Mouse (Mus musculus) embryonic facial prominence, embryonic 14.5 days (tissue): ENCODE measurements around the gene Elf1. TPM values are rescaled to one million over a fixed set of nuclear protein-coding genes. Genes with fewer than 3 reads are reported as not detected.
A peak's percentile ranks its signal among the peaks of the same experiment; 100 is the strongest.

ENCODE experiments used
- ATAC-seq: fragments of 200-750 bp; cut with Nextera tagmentation; 2 replicates; pipeline ENCODE4 v1.8.0; 2017; ENCODE audit warnings: low read depth, moderate number of reproducible peaks, moderate TSS enrichment
- DNase-seq: peaks from one replicate; pipeline ENCODE4 v3.0.0-alpha.2; 2015; ENCODE audit warnings: low spot score
- H3K27ac ChIP-seq: fragments of 300-500 bp; sonication (generic); replicated peaks from 2 replicates; pipeline ENCODE4 v1.5.1; 2014; ENCODE audit warnings: low read depth, mild to moderate bottlenecking, low read length, moderate library complexity
- H3K27me3 ChIP-seq: fragments of 300-500 bp; sonication (generic); replicated peaks from 2 replicates; pipeline ENCODE4 v1.6.1; 2014; ENCODE audit warnings: low read length; ENCODE audit not compliant: control insufficient read depth, insufficient read depth
- H3K36me3 ChIP-seq: fragments of 300-500 bp; sonication (generic); 2 replicates; pipeline ENCODE4 v1.6.1; 2014; ENCODE audit warnings: low read length, mixed read lengths; ENCODE audit not compliant: control insufficient read depth, insufficient read depth
- H3K4me1 ChIP-seq: fragments of 300-500 bp; sonication (generic); 2 replicates; pipeline ENCODE4 v1.6.1; 2014; ENCODE audit warnings: antibody characterized with exemption, low read length; ENCODE audit not compliant: control insufficient read depth, insufficient read depth
- H3K4me2 ChIP-seq: fragments of 300-500 bp; sonication (generic); 2 replicates; pipeline ENCODE4 v1.6.1; 2014; ENCODE audit warnings: low read depth, mild to moderate bottlenecking, low read length, moderate library complexity, mixed read lengths
- H3K4me3 ChIP-seq: fragments of 300-500 bp; sonication (generic); 2 replicates; pipeline ENCODE4 v1.5.1; 2014; ENCODE audit warnings: low read depth, mild to moderate bottlenecking, low read length
- H3K9ac ChIP-seq: fragments of 300-500 bp; sonication (generic); 2 replicates; pipeline ENCODE4 v1.6.1; 2014; ENCODE audit warnings: low read depth, mild to moderate bottlenecking, low read length, moderate library complexity, mixed read lengths
- H3K9me3 ChIP-seq: fragments of 300-500 bp; sonication (generic); 2 replicates; pipeline ENCODE4 v1.6.1; 2016; ENCODE audit warnings: low read length; ENCODE audit not compliant: control insufficient read depth
- WGBS: fragments of 180-500 bp; shearing (Covaris S2); extraction: QIAGEN DNeasy Blood & Tissue Kit; methylation state at CpG from one replicate; pipeline ENCODE4 v1.1.7; 2014; 5-methylcytosine and 5-hydroxymethylcytosine counted together
- polyA plus RNA-seq: library from polyadenylated mRNA; unstranded; fragments of >200 nt; fragmentation: Nextera tagmentation; extraction: Ambion mirVana; gene quantifications from 2 replicates; pipeline ENCODE4 v1.2.1, GENCODE M21; 2014

The Elf1 gene
- polyA plus RNA-seq, 1 experiment from 2014 or later = 12.7 TPM

DNA sequence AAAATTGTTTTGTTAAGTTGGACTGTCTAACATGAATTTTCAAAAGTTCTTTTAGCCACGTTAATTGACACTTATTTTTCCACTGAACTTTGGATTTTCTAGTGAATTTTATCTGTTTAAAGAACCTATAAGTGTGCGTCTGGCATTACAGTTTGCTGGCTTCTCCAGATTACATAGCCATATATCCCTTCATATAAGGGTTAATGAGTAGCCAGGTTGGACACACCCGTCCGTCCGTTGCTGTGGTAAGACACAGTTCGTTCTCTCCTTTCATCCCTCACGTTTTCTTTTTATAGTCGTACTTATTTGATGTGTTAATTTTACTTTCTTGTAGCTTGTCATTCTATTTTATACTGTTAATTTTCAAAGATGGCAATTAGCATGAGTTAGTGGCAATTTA is 34.1 kb downstream of the Elf1 start:
- no peaks in the 10 kb centered on the region for H3K27me3 ChIP-seq
- H3K9me3 ChIP-seq = no peaks in the 10 kb centered on the region
- 79% methylated on average over 8 of the region's 8 CpGs for WGBS
- no peak overlapping the region for H3K4me2 ChIP-seq
- H3K4me3 ChIP-seq = no peak overlapping the region
- peaks cover 7% of the 10 kb centered on the region; the same call in 1 of the 2 replicates for H3K4me1 ChIP-seq
- H3K27ac ChIP-seq = 0 out of 2 replicates have a peak overlapping the region, but pooled peaks have one; percentile 21
- no peaks in the 10 kb centered on the region for H3K36me3 ChIP-seq
- ATAC-seq (no peak), DNase-seq (no peak)
- H3K9ac ChIP-seq = no peak overlapping the region

DNA sequence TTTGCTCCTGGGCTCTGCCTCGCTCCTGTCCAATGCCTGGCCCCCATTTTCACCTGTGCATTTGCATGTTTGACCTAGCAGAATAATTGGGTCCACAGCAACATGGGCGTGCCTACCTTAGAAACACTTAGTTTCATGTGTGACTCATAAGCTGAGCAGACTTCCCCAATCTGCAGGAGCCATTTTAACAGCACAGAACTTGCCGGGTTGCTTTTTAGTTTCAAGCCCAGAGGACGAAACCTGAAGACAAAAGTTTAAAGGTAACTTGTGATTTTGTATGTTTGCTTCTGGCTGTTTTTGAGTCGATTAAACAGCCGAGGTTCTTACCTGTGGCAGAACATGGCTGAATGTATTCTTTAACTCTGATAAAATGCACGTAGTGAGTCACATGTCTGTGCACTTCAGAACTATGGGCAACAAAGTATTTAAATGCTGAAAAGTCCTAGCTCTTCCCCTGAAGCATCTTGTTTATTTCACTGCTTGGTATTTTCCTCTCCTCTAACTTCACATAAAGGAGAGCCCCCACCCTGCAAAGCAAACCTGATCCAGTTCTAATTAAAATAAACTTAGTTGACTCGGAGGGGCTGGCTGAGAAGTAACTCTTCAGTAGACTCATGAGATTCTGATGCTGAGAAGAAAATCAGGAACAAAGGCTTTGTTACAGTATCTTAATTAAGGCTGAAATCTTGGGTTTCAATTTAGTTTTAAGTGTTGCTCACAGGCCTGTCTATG is 34.7 kb downstream of the Elf1 start:
- Histone ChIP-seq H3K36me3 (no peaks in the 10 kb centered on the region), H3K9me3 (no peaks in the 10 kb centered on the region), H3K9ac (peak overlapping the region; percentile 35; the same call in 1 of the 2 replicates), H3K27ac (peak overlapping the region; percentile 56), H3K4me1 (0 out of 2 replicates have a peak, but pooled peaks cover 2% of the 10 kb centered on the region), H3K27me3 (no peaks in the 10 kb centered on the region), H3K4me2 (peak overlapping the region; percentile 30; the same call in 1 of the 2 replicates), H3K4me3 (peak overlapping the region; percentile 16; the same call in 1 of the 2 replicates)
- peak; percentile 71 for DNase-seq
- WGBS = 66% methylated on average over 8 of the region's 8 CpGs
- peak; percentile 53; the same call in 1 of the 2 replicates for ATAC-seq

DNA sequence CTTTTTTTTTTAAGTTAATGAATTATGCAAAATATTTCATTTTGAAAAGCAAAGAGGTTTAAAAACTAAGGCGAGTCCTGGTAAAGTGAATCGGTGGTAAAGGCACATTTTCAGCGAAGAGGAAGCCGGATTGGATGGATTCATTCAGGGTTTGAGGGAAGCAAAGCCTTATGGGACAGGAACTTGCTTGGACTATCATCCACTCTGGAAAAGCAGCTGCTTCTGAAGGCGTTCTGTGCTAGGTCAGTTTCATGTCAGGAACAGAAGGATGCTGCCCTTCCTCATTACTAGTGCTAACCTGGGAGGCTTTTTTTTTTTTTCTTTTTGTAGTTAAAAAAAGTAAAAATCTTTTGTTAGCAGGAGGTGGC is 35.2 kb downstream of the Elf1 start:
- no peaks in the 10 kb centered on the region for H3K27me3 ChIP-seq
- no peaks in the 10 kb centered on the region for H3K9me3 ChIP-seq
- H3K27ac ChIP-seq = no peak overlapping the region
- DNase-seq = no peak
- no peak overlapping the region for H3K9ac ChIP-seq
- no peaks in the 10 kb centered on the region for H3K36me3 ChIP-seq
- no peak for ATAC-seq
- no peak overlapping the region for H3K4me3 ChIP-seq
- no peaks in the 10 kb centered on the region for H3K4me1 ChIP-seq
- 79% methylated on average over 5 of the region's 5 CpGs for WGBS
- H3K4me2 ChIP-seq = peak overlapping the region; percentile 10; the same call in 1 of the 2 replicates

DNA sequence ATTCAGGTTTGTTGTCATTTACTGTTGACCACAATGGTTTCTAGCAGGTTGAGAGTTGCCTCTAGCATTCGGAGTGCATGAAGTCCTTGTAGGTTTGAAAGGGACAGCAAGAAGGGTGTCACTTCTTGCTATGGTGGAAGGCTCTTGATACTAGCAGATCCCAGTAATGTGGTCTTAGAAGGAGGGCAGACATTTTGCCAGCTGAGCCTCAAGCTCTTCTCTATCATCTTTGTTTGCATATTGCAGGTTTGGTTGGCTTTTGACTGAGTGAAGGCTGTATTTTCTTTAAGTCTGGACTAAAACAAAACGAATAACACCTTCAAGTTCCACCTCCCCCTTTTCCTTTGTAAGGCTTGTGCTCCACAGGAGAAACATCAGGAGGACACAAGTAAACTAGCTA is 35.8 kb downstream of the Elf1 start:
- Histone ChIP-seq H3K27me3 (no peaks in the 10 kb centered on the region), H3K9ac (no peak overlapping the region), H3K9me3 (no peaks in the 10 kb centered on the region), H3K4me2 (peak overlapping the region; percentile 10; the same call in 1 of the 2 replicates), H3K27ac (no peak overlapping the region), H3K4me1 (no peaks in the 10 kb centered on the region), H3K4me3 (no peak overlapping the region), H3K36me3 (no peaks in the 10 kb centered on the region)
- WGBS = 89% methylated on average over 2 of the region's 2 CpGs
- ATAC-seq = no peak
- no peak for DNase-seq

DNA sequence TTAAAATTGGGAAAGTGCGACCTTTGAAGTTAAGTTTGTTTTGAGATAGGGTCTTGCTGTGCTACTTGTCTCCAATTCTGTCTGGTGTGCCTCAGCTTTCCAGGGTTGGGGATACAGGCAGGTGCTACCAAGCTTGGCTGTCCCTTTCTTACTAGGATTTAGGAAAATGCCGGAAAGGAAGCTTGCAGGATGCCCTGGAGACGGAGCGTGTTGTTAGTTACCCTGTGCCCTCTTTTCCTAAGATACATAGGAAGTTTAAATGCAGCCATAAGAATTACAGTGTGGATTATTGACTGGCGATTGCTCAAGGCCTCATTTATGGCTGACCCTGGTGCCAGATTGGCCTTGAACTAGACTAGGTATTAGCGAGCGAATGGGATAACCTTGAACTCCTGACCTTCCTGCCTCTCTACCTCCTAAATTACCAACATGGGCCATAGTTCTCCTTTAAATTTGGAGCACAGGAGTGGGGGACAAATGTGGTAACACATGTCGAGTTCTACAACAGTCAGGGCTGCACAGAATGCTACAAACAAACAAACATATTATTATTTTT is 36.3 kb downstream of the Elf1 start:
- H3K4me3 ChIP-seq = no peak overlapping the region
- WGBS = 81% methylated on average over 8 of the region's 8 CpGs
- no peak overlapping the region for H3K9ac ChIP-seq
- ATAC-seq = no peak
- DNase-seq = no peak
- peak overlapping the region; percentile 10; the same call in 1 of the 2 replicates for H3K4me2 ChIP-seq
- H3K36me3 ChIP-seq = no peaks in the 10 kb centered on the region
- H3K9me3 ChIP-seq = no peaks in the 10 kb centered on the region
- no peaks in the 10 kb centered on the region for H3K27me3 ChIP-seq
- no peaks in the 10 kb centered on the region for H3K4me1 ChIP-seq
- H3K27ac ChIP-seq = no peak overlapping the region

DNA sequence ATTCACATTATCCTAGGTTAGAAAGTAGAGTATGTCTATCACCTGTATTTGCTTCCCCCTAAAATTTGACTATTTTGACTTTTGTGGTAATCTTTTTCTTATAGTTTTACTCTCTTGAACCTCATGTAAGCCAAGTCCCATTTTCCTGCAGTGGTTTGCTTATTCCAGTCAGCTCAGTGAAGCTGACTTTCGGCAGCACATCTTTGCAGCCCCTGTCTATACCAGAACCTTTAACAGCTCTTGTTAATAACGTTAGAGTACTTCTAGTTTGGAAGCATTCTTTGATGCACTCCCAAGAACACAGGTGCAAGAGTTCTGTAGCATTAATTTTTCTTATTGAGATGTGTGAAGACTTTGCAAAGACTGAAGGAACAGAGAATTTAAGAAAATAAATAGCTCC is 37.1 kb downstream of the Elf1 start:
- 68% methylated on average over 2 of the region's 2 CpGs for WGBS
- Histone ChIP-seq H3K4me1 (no peaks in the 10 kb centered on the region), H3K4me2 (no peak overlapping the region), H3K9ac (no peak overlapping the region), H3K4me3 (no peak overlapping the region), H3K9me3 (no peaks in the 10 kb centered on the region), H3K36me3 (no peaks in the 10 kb centered on the region), H3K27me3 (no peaks in the 10 kb centered on the region), H3K27ac (no peak overlapping the region)
- DNase-seq (no peak), ATAC-seq (no peak)

DNA sequence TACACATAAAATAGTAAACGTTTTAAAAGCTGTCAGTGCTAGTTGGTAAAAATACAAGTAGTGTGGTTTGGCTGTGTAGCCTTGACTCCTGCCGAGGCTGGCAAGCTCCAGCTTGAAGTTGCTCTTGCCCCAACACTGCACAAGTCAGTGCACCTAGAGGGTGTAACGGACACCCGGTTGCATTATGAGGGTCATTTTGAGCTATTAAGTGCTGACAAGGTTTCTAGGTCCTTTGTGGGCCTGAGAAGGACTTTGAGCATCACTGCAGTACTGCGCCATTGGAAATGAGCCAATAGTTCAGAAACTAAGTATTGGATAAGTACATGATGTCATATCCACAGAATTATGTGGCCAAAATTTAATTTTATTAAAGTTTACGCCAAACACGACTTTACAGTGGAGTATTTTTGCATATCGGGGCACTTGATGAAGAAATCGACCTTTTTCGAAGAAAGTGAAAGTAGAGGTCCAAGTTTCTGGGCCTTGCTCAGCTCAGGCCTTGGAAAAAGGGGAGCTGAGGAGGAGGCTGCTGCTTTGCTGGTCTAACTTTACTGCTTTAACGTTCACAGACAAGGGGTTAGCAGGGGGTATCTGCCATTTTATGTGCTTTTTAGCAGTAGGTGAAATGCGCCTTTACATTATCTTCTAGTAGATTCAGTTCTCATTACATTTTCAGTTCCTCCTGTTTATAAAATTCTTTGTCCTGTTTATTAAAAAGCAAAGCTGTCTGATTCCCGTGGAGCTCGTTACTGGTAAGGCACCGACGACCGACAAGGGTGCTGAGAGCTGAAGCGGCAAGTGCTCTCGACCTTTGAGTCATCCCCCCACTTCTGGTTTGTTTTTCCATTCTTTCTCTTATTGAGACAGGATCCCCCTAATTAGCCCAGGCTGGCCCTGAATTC is 38.0 kb downstream of the Elf1 start:
- peaks cover 3% of the 10 kb centered on the region; the same call in 1 of the 2 replicates for H3K4me1 ChIP-seq
- H3K4me2 ChIP-seq = no peak overlapping the region
- no peak for ATAC-seq
- H3K4me3 ChIP-seq = no peak overlapping the region
- H3K9ac ChIP-seq = 0 out of 2 replicates have a peak overlapping the region, but pooled peaks have one; percentile 2
- WGBS = 64% methylated on average over 19 of the region's 19 CpGs
- no peaks in the 10 kb centered on the region for H3K9me3 ChIP-seq
- H3K27me3 ChIP-seq = no peaks in the 10 kb centered on the region
- no peaks in the 10 kb centered on the region for H3K36me3 ChIP-seq
- H3K27ac ChIP-seq = no peak overlapping the region
- DNase-seq = no peak

DNA sequence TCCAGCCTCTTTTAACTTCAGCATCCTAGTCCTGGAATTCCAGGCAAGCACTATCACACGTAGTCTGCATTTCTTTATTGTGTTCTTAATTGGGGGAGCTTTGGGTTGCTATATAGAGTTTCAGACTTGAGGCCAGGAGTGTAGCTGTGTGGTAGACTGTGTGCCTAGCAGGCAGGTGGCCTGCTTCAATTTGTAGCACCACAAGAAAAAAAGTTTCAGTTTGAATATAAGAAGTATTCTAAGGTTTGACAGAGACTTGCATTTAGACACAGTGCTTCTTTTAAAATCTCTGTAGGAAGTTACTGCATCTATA is 38.6 kb downstream of the Elf1 start:
- DNase-seq = no peak
- no peak overlapping the region for H3K27ac ChIP-seq
- no peaks in the 10 kb centered on the region for H3K9me3 ChIP-seq
- no peak overlapping the region for H3K9ac ChIP-seq
- 43% methylated on average over 1 of the region's 1 CpGs for WGBS
- no peak overlapping the region for H3K4me3 ChIP-seq
- H3K27me3 ChIP-seq = no peaks in the 10 kb centered on the region
- H3K4me2 ChIP-seq = no peak overlapping the region
- H3K36me3 ChIP-seq = no peaks in the 10 kb centered on the region
- ATAC-seq = peak; percentile 44; the same call in 1 of the 2 replicates
- peaks cover 3% of the 10 kb centered on the region; the same call in 1 of the 2 replicates for H3K4me1 ChIP-seq
